Mouse (Mus musculus) T-cell, adult 2 months (primary cell): ENCODE measurements around the gene Timm17a.

Experiments
- DNase-seq: peaks from one replicate; pipeline ENCODE4 v3.0.0; 2022; ENCODE audit warnings: low spot score

Gene Timm17a

GRCm38 (mm10) chr1:135280646-135281045, 32.9 kb downstream of the Timm17a start:
- no peak for DNase-seq

- DNase-seq: no peak
Observed at GRCm38 (mm10) chr1:135271371-135271770, 42.2 kb downstream of the Timm17a start.

- peak; percentile 3 for DNase-seq
Observed at GRCm38 (mm10) chr1:135267663-135268446, 45.7 kb downstream of the Timm17a start.

GRCm38 (mm10) chr1:135265834-135266233, 47.7 kb downstream of the Timm17a start:
- no peak for DNase-seq

- DNase-seq: no peak
Observed at GRCm38 (mm10) chr1:135263316-135263715, 50.3 kb downstream of the Timm17a start.

GRCm38 (mm10) chr1:135262329-135262728, 51.2 kb downstream of the Timm17a start:
- no peak for DNase-seq

GRCm38 (mm10) chr1:135260931-135261330, 52.6 kb downstream of the Timm17a start:
- no peak for DNase-seq

- DNase-seq: peak; percentile 62
Observed at GRCm38 (mm10) chr1:135259128-135259436, 54.5 kb downstream of the Timm17a start.

GRCm38 (mm10) chr1:135258380-135259127, 55.0 kb downstream of the Timm17a start, which contains the start of gene Elf3:
Gene Elf3 (minus strand): TSS chr1:135258568.
- no peak for DNase-seq

GRCm38 (mm10) chr1:135256299-135256698, 57.3 kb downstream of the Timm17a start:
- DNase-seq: no peak

- DNase-seq: no peak
Observed at GRCm38 (mm10) chr1:135252854-135253253, 60.7 kb downstream of the Timm17a start.

- no peak for DNase-seq
Observed at GRCm38 (mm10) chr1:135251405-135251804, 62.2 kb downstream of the Timm17a start.

- DNase-seq: no peak
Observed at GRCm38 (mm10) chr1:135250706-135251105, 62.9 kb downstream of the Timm17a start.

- no peak for DNase-seq
Observed at GRCm38 (mm10) chr1:135248434-135248850, 65.1 kb downstream of the Timm17a start.
